Mouse (Mus musculus): ENCODE data around the gene Pla2g3.

Gene Pla2g3

DNA sequence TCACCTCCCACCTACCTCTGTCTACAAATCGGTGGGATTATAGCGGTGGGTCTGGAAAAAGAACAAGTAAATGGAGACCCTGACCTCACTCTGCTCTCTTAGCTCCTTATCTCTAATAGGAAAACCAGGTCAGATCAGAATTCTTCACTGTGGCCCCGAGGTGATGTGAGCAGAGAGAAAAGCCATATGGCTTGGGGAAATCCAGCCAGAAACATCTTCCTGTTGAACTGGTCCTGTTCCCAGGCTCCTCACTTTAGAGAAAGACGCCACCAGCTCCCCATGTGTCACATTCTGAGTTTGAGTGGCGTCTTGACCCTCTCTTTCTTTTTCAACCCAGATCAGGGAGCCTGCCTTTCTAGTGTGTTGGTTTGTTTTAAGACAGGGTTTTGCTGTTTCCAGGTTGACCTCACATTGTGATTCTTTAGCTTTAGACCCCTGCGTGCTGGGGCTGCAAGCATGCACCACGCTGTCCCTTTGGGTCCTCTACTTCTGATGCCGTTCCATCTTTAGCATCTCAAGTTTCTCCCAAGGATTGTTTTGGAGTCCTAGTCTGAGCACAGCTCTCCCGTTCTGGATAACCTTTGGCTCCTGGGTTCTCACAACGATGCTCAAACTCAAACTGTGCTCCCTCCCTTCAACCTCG, 31.8 kb downstream of the Pla2g3 start:
- no peak for DNase-seq (ENCODE audit: low read depth, low spot score)

DNA sequence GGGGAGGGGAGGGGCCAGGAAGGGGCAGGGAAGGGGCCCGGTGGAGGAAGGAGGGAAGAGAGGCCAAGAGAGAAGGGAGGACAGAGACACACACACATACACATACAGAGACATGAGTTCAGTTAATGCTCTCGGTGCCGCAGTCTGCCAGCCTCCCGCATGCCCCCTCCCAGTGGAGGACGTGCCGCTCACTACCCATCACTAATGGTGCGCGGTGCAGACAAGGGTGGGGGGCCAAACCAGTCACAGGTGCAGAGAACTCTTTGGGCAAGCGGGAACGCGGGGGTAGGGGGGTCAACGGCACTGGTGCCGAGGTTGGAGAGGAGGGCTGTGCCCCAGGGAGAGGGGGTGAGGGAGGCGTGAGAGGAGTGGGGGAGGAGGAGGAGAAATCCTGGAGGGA, 32.8 kb downstream of the Pla2g3 start:
- no peak for DNase-seq (ENCODE audit: low read depth, low spot score)

- no peak for DNase-seq (ENCODE audit: low read depth, low spot score)
These were observed 33.5 kb downstream of the Pla2g3 start for GRCm38 (mm10) chr11:3521339-3522224.

DNA sequence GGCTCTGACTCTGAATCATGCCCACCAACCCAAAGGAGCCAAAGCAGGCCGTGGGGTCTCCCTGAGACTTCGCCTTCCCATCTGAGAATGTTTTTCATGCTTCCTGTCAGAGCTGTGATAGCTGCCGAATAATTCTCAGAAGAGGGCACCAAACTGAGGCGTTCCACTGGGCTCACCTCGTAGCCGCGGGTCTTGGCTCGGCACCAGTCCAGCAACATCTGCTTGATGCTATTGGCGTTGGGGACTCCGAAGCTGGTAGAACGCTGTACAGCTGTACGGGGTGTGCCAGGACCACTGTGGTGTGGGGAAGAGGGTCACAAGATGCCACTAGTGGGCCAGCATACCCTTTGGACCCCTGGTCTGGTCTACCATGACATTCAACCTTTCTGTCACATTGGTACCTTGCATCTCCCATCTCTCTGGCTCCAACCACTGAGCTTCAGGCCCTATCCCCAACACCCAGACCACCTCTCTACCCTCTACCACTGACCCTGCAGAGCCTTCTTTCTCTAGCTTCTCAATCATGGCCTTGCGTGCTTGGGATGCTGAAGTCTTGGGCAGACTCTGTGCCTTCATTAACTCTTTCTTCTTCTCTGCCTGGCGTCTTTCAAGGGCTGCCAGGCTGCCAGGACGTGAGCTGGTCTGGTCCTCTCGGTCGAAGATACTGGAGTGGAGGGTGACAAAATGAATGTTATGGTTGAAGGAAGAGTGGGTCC, 34.4 kb downstream of the Pla2g3 start:
- no peak for DNase-seq (ENCODE audit: low read depth, low spot score)

- no peak for DNase-seq (ENCODE audit: low read depth, low spot score)
These were observed 35.9 kb downstream of the Pla2g3 start for GRCm38 (mm10) chr11:3523840-3524582.

DNA sequence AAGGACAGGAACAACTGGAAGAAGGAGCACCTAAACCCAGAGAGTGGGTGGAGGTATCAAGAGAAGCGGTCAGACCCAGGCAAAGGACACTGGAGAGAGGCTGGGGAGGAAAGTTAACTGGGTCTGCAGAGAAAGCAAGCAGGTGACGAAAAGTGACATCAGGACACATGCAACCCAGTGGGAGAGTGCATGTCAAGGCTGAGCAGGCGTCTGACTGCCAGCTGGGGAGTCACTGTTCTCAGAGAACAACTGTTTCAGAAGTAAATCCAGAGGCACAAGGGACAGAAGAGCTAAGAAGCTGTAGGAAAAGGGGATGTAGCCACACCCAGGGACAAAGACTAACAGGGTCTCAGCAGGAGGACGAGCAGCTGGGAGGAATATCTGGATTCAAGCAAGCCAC, 37.5 kb downstream of the Pla2g3 start:
- DNase-seq (ENCODE audit: low read depth, low spot score): no peak

- DNase-seq (ENCODE audit: low read depth, low spot score): no peak
These were observed 38.1 kb downstream of the Pla2g3 start for GRCm38 (mm10) chr11:3526207-3526606.

- no peak for DNase-seq (ENCODE audit: low read depth, low spot score)
These were observed 39.1 kb downstream of the Pla2g3 start for GRCm38 (mm10) chr11:3526979-3527738.

DNA sequence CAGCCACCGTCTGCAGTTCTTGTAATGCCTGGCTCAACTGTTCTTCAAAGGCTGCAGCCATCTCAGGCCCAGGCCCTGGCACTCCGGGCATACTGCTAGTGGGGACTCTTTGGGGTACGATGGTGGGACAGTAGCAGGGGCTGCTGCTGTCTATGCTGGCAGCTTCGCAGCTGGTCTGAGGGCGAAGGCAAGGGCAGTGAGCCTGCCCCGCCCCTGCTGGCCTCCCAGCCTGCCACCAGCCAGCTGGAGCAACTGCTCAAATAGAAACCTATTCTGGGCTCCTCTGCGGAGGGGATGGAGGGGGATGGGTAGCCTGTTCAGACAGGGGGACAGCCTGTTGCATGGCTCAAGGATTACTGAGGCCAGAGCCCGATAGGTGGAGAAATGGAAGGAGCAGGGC, 39.7 kb downstream of the Pla2g3 start:
- DNase-seq (ENCODE audit: low read depth, low spot score): no peak

- DNase-seq (ENCODE audit: low read depth, low spot score): no peak
These were observed 40.1 kb downstream of the Pla2g3 start for GRCm38 (mm10) chr11:3528208-3528607.

DNA sequence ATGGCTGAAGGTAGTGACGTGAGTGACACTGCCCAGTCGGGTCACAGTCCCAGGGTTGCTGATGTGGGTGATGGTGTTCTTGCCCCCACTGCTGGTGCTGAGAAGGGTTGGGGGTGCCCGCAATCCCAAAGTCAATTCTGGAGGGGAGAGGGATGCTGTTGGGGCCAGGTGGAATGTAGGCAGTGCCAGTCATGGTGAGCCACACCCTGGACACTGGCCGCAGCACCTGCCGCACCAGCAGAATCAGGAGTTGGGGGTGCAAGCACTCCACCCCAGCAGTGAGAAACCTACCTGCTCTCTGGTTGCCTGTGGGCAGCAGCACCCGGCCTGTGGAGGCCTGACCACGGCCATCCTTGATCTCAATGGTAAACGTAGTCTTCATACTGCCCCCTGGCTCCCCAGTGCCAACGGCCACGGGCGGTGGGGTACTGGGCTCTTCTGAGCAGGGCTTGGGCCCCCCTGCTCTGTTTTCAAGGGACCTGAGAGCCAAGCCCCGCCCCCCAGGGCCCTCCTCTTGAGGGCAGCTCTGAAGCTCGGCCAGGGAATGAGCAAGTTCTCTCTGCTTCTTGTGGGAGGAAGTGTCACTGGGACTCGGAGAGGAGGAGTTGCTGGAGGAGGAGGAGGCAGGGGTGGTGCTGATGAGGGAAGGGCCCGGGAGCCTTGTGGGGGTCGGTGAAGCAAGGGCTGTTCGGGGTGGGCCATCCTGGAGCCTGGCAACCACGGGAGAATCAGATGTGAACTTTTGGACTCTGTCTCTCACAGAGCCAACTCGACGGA, 41.6 kb downstream of the Pla2g3 start:
- no peak for DNase-seq (ENCODE audit: low read depth, low spot score)

GRCm38 (mm10) chr11:3530731-3531130, 42.6 kb downstream of the Pla2g3 start:
- no peak for DNase-seq (ENCODE audit: low read depth, low spot score)

GRCm38 (mm10) chr11:3531634-3532033, 43.5 kb downstream of the Pla2g3 start:
- no peak for DNase-seq (ENCODE audit: low read depth, low spot score)

GRCm38 (mm10) chr11:3532101-3532931, 44.2 kb downstream of the Pla2g3 start:
- DNase-seq (ENCODE audit: low read depth, low spot score): no peak

DNA sequence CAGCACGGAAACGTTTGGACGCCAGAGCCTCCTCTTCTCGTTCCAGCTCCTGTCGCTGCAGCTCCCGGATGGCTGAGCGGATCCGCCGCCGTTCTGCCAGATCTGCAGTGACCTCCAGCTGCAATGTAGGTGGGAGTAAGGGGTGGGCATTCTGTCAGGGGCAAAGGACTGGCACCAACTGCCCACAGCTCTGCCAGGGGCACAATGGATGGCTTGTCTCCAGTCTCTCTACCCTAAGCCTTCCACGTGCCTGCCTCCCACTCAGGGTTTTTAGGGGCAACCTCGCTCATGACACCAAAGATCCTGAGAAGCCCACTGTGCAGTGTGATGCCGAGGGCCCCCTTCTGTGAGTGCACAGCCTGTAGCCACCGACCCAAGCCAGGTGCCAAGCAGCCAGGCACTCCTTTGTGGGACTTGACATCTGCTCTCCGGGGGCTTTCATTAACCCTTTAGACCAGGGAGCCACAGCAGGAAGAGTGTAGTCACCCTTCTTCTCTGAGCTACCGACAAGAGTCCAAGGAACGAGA, 45.4 kb downstream of the Pla2g3 start:
- DNase-seq (ENCODE audit: low read depth, low spot score): no peak

DNA sequence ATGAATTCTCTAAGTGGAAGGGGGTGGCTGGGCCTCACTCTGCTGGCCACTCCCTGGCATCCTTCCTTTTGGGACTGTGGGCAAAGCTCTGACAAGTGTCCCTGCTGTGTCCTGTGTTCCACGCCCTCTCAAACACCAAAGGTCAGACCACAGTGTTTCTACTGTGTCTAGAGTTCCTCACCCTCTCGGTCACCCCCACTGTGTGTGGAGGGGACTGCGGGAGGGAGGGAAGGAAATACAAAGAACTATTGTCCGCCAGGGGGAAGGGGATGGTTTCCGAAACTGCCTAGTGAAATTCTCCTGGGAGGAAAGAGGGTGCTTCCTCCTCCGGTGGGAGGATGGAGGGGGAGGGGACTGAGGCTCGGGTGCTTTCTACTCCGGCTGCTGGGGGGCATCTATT, 46.9 kb downstream of the Pla2g3 start:
- DNase-seq (ENCODE audit: low read depth, low spot score): no peak

DNA sequence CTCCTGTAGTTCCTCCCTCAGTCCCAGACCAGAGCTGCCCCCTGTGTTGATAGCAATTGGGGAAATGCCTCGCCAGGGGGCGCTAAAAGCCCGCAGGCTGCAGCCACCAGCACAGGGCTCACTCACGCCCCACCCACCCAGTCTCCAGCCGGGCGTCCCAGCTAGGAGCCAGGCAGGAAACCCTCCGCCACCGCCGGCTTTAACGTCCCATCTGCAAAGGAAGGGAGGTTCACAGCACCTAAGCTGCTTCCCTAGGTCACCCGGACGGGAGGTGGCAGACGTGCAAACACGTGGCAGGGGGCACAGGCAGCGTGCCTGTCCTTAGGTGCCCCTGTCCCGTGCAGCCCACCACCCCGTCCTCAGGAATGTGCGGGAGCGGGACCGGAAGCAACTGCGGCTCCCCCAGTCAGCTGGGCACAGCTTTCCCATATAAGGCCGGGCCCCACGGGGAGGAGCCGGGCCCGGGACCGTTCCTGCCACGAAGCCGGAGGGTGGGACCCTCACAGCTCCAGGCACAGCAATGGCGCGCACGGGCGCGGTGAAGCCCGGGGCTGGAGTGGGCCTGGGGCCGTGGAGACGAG, 47.4 kb downstream of the Pla2g3 start:
- peak; percentile 87 for DNase-seq (ENCODE audit: low read depth, low spot score)

- DNase-seq (ENCODE audit: low read depth, low spot score): no peak
These were observed 48.0 kb downstream of the Pla2g3 start for GRCm38 (mm10) chr11:3536082-3536481.

Measured in retina, postnatal 7 days (tissue).